Mouse (Mus musculus) embryonic facial prominence, embryonic 14.5 days (tissue): ENCODE measurements around the gene Dbn1. TPM values are rescaled to one million over a fixed set of nuclear protein-coding genes. Genes with fewer than 3 reads are reported as not detected.

Source experiments
- ATAC-seq: fragments of 200-750 bp; cut with Nextera tagmentation; 2 replicates; pipeline ENCODE4 v1.8.0; 2017; ENCODE audit warnings: low read depth, moderate number of reproducible peaks, moderate TSS enrichment
- DNase-seq: peaks from one replicate; pipeline ENCODE4 v3.0.0-alpha.2; 2015; ENCODE audit warnings: low spot score
- H3K27ac ChIP-seq: fragments of 300-500 bp; sonication (generic); replicated peaks from 2 replicates; pipeline ENCODE4 v1.5.1; 2014; ENCODE audit warnings: low read depth, mild to moderate bottlenecking, low read length, moderate library complexity
- H3K27me3 ChIP-seq: fragments of 300-500 bp; sonication (generic); replicated peaks from 2 replicates; pipeline ENCODE4 v1.6.1; 2014; ENCODE audit warnings: low read length; ENCODE audit not compliant: control insufficient read depth, insufficient read depth
- H3K36me3 ChIP-seq: fragments of 300-500 bp; sonication (generic); 2 replicates; pipeline ENCODE4 v1.6.1; 2014; ENCODE audit warnings: low read length, mixed read lengths; ENCODE audit not compliant: control insufficient read depth, insufficient read depth
- H3K4me1 ChIP-seq: fragments of 300-500 bp; sonication (generic); 2 replicates; pipeline ENCODE4 v1.6.1; 2014; ENCODE audit warnings: antibody characterized with exemption, low read length; ENCODE audit not compliant: control insufficient read depth, insufficient read depth
- H3K4me2 ChIP-seq: fragments of 300-500 bp; sonication (generic); 2 replicates; pipeline ENCODE4 v1.6.1; 2014; ENCODE audit warnings: low read depth, mild to moderate bottlenecking, low read length, moderate library complexity, mixed read lengths
- H3K4me3 ChIP-seq: fragments of 300-500 bp; sonication (generic); 2 replicates; pipeline ENCODE4 v1.5.1; 2014; ENCODE audit warnings: low read depth, mild to moderate bottlenecking, low read length
- H3K9ac ChIP-seq: fragments of 300-500 bp; sonication (generic); 2 replicates; pipeline ENCODE4 v1.6.1; 2014; ENCODE audit warnings: low read depth, mild to moderate bottlenecking, low read length, moderate library complexity, mixed read lengths
- H3K9me3 ChIP-seq: fragments of 300-500 bp; sonication (generic); 2 replicates; pipeline ENCODE4 v1.6.1; 2016; ENCODE audit warnings: low read length; ENCODE audit not compliant: control insufficient read depth
- WGBS: fragments of 180-500 bp; shearing (Covaris S2); extraction: QIAGEN DNeasy Blood & Tissue Kit; methylation state at CpG from one replicate; pipeline ENCODE4 v1.1.7; 2014; 5-methylcytosine and 5-hydroxymethylcytosine counted together
- polyA plus RNA-seq: library from polyadenylated mRNA; unstranded; fragments of >200 nt; fragmentation: Nextera tagmentation; extraction: Ambion mirVana; gene quantifications from 2 replicates; pipeline ENCODE4 v1.2.1, GENCODE M21; 2014

The Dbn1 gene
- polyA plus RNA-seq, 1 experiment from 2014 or later = 141 TPM

- Histone ChIP-seq H3K9me3 (no peaks in the 10 kb centered on the region), H3K36me3 (peaks cover 40% of the 10 kb centered on the region), H3K27ac (no peak overlapping the region), H3K4me1 (peaks cover 12% of the 10 kb centered on the region), H3K4me3 (no peak overlapping the region), H3K4me2 (no peak overlapping the region), H3K9ac (no peak overlapping the region), H3K27me3 (no peaks in the 10 kb centered on the region)
- 50% methylated on average over 2 of the region's 2 CpGs for WGBS
- ATAC-seq (no peak), DNase-seq (no peak)
Observed at GRCm38 (mm10) chr13:55462965-55463364, 24.9 kb downstream of the Dbn1 start.

DNA sequence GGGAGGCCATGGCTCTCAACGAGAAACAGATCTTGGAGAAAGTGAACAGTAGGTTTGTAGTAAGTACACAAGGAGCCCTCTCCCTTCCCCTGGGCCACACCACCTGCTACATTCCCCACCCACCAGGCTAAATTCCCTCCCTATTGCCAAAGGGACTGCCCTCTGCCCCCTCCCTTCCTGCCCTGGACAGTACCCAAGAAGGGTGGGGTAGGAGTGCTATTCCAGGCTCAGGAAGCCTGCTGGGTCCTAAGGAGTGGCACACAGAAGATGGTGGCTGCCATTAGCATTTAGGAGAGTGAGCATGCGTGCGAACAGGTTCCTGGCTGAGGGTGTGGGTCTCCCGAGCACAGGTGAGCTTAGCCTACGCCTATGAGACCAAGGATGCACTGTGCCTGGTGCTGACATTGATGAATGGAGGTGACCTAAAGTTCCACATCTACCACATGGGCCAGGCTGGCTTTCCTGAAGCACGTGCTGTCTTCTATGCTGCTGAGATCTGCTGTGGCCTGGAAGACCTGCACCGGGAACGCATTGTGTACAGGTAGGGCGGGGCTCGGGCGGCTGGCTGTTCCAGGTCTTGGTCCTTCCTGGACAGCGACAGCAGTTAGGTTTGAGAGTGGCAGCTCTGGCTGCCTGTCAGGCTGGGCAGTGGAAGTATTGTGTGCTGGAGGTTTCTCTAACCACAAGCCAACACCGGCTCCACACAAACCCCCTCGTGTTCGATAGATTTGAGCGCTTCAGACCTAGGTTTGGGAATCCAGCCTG lies 35.9 kb downstream of the Dbn1 start:
- WGBS = 91% methylated on average over 16 of the region's 16 CpGs
- Histone ChIP-seq H3K9ac (no peak overlapping the region), H3K36me3 (peaks cover 72% of the 10 kb centered on the region)

DNA sequence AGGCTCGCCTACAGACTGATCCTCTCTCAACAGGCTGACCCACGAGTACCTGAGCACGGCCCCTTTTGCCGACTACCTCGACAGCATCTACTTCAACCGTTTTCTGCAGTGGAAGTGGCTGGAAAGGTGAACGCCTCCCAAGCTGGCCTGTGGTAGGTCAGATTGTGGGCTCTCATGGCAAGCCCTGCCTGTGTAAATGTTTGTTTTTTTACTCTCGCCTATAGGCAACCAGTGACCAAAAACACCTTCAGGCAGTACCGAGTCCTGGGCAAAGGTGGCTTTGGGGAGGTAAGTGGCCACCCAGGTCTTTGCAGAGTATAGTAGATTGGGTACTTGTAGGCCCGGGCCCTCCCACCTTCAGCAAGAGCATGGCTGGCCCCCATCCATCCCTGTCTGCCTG lies 36.6 kb downstream of the Dbn1 start:
- H3K9ac ChIP-seq = no peak overlapping the region
- no peaks in the 10 kb centered on the region for H3K27me3 ChIP-seq
- H3K4me1 ChIP-seq = peaks cover 5% of the 10 kb centered on the region
- H3K36me3 ChIP-seq = peaks cover 66% of the 10 kb centered on the region
- H3K27ac ChIP-seq = no peak overlapping the region
- H3K9me3 ChIP-seq = no peaks in the 10 kb centered on the region
- DNase-seq (no peak), ATAC-seq (no peak)
- 85% methylated on average over 10 of the region's 10 CpGs for WGBS
- no peak overlapping the region for H3K4me2 ChIP-seq
- H3K4me3 ChIP-seq = no peak overlapping the region

More for the DNA sequence above, 35.9 kb downstream of the Dbn1 start:
- no peaks in the 10 kb centered on the region for H3K4me1 ChIP-seq
- H3K9me3 ChIP-seq = no peaks in the 10 kb centered on the region
- no peak overlapping the region for H3K27ac ChIP-seq
- H3K4me3 ChIP-seq = no peak overlapping the region
- DNase-seq = no peak
- H3K4me2 ChIP-seq = no peak overlapping the region
- H3K27me3 ChIP-seq = no peaks in the 10 kb centered on the region
- ATAC-seq = no peak

GRCm38 (mm10) chr13:55450511-55450980 lies 37.4 kb downstream of the Dbn1 start:
- no peak for DNase-seq
- H3K4me3 ChIP-seq = no peak overlapping the region
- H3K4me1 ChIP-seq = peaks cover 9% of the 10 kb centered on the region
- no peaks in the 10 kb centered on the region for H3K27me3 ChIP-seq
- no peaks in the 10 kb centered on the region for H3K9me3 ChIP-seq
- ATAC-seq = no peak
- H3K36me3 ChIP-seq = peaks cover 59% of the 10 kb centered on the region
- no peak overlapping the region for H3K27ac ChIP-seq
- 90% methylated on average over 11 of the region's 11 CpGs for whole genome bisulfite sequencing
- no peak overlapping the region for H3K9ac ChIP-seq
- H3K4me2 ChIP-seq = no peak overlapping the region

DNA sequence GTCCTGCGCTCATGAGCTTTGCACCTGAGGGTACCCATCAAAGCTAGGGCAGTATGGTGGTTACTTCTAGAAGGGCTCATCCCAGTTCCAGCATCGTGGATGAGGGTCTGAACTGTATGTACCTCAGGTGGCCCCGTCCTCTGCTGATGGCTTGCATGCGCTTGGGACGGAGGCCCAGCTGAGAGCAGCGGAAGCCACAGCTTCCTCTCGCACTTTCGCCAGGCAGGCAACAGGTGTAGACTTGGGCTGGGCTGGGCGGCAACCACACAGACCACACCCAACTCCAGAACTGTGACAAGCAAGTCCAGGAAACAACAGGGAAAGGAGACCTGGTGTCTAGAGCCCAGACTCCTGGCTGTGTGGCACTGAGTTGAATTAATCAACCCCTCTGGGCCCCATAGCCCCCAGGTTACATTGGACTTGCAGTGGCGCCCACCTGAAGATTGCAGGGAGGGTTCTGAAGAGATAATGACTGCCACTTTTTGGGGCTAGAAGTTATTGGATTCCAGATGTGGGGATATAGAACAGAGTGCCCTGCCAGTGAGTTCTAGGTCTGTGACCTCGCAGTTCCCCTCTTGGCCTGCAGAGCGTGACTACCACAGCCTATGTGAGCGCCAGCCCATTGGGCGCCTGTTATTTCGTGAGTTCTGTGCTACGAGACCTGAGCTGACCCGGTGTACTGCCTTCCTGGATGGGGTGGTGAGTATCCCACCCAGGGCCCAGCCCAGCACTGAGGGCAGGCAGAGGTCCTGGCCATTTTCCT lies 38.1 kb downstream of the Dbn1 start:
- Histone ChIP-seq H3K27me3 (no peaks in the 10 kb centered on the region), H3K4me3 (no peak overlapping the region), H3K27ac (no peak overlapping the region), H3K36me3 (peaks cover 52% of the 10 kb centered on the region), H3K4me1 (peaks cover 9% of the 10 kb centered on the region), H3K4me2 (no peak overlapping the region), H3K9ac (no peak overlapping the region), H3K9me3 (no peaks in the 10 kb centered on the region)
- no peak for ATAC-seq
- no peak for DNase-seq
- WGBS = 87% methylated on average over 17 of the region's 17 CpGs

- 91% methylated on average over 8 of the region's 9 CpGs for WGBS
- Histone ChIP-seq H3K4me2 (no peak overlapping the region), H3K4me3 (no peak overlapping the region), H3K9ac (no peak overlapping the region), H3K27ac (no peak overlapping the region), H3K27me3 (no peaks in the 10 kb centered on the region), H3K36me3 (peaks cover 45% of the 10 kb centered on the region), H3K9me3 (no peaks in the 10 kb centered on the region), H3K4me1 (peaks cover 9% of the 10 kb centered on the region)
- ATAC-seq (no peak), DNase-seq (no peak)
Observed at GRCm38 (mm10) chr13:55449205-55449604, 38.7 kb downstream of the Dbn1 start.

- DNase-seq (no peak), ATAC-seq (no peak)
- Histone ChIP-seq H3K27me3 (no peaks in the 10 kb centered on the region), H3K4me2 (no peak overlapping the region), H3K9me3 (no peaks in the 10 kb centered on the region), H3K36me3 (peaks cover 34% of the 10 kb centered on the region), H3K27ac (no peak overlapping the region), H3K4me1 (peaks cover 9% of the 10 kb centered on the region), H3K4me3 (no peak overlapping the region), H3K9ac (no peak overlapping the region)
- 91% methylated on average over 5 of the region's 5 CpGs for WGBS
Observed at GRCm38 (mm10) chr13:55448131-55448530, 39.8 kb downstream of the Dbn1 start.

- Histone ChIP-seq H3K9ac (no peak overlapping the region), H3K27me3 (no peaks in the 10 kb centered on the region), H3K9me3 (no peaks in the 10 kb centered on the region), H3K36me3 (peaks cover 29% of the 10 kb centered on the region), H3K27ac (no peak overlapping the region), H3K4me2 (no peak overlapping the region), H3K4me3 (no peak overlapping the region), H3K4me1 (peaks cover 9% of the 10 kb centered on the region)
- ATAC-seq = no peak
- 39% methylated on average over 3 of the region's 3 CpGs for WGBS
- DNase-seq = no peak
Observed at GRCm38 (mm10) chr13:55447543-55447943, 40.4 kb downstream of the Dbn1 start.
